Mouse (Mus musculus) Patski (cell line): Measurements from ENCODE around the gene Adamtsl1. TPM values are rescaled to one million over a fixed set of nuclear protein-coding genes. Genes with fewer than 3 reads are reported as not detected.

ENCODE experiments used
- ATAC-seq: fragments of 100-300 bp; one replicate; pipeline ENCODE4 v1.8.0; 2021
- CTCF ChIA-PET: fragments of 350-600 bp; sonication (Branson Sonifier 250); formaldehyde crosslinking; loops from one replicate; lab custom pipeline; 2022; ENCODE audit warnings: inconsistent platforms; lab: Charles Lee
- POLR2A ChIA-PET: fragments of 350-600 bp; sonication (Branson Sonifier 250); formaldehyde crosslinking; loops from one replicate; lab custom pipeline; 2022; ENCODE audit warnings: antibody characterized with exemption, inconsistent platforms; lab: Charles Lee
- DNase-seq: peaks from one replicate; pipeline ENCODE4 v3.0.0-alpha.2; 2011; ENCODE audit warnings: low read depth, low spot score
- H3K27me3 ChIP-seq: fragments of 371-371 bp; one replicate; pipeline ENCODE4 v1.5.1; 2021
- CTCF ChIP-seq: fragments of 100-300 bp; IDR thresholded peaks from one replicate; pipeline ENCODE4 v1.5.1; 2021
- in situ Hi-C: fragments of 300-500 bp; cut with MboI; formaldehyde crosslinking; loops from 3 replicates; pipeline ENCODE4 v1.11.1; 2018; ENCODE audit warnings: low pct_unique_long_range_greater_than_20kb, mixed read lengths
- polyA plus RNA-seq: library from polyadenylated mRNA; unstranded; gene quantifications from one replicate; pipeline ENCODE4 v1.2.3, GENCODE M21; 2021

Gene Adamtsl1
- polyA plus RNA-seq, 1 experiment from 2014 or later: not detected

- no peak for TF ChIP-seq CTCF
- DNase-seq: no peak
- POLR2A ChIA-PET: no interaction called here
- CTCF ChIA-PET: interaction anchor here (0.6 kb wide), 1 partner anchor 15 kb away, joined by 3 read pairs; no protein-coding TSS in a partner anchor
- ATAC-seq: no peak
- in situ Hi-C loops: no loop called here
- H3K27me3 ChIP-seq: no peaks in the 10 kb centered on the region
These were observed 835.4 kb downstream of the Adamtsl1 start for GRCm38 (mm10) chr4:86349341-86349740.

- ATAC-seq: no peak
- in situ Hi-C loops: no loop called here
- POLR2A ChIA-PET: no interaction called here
- CTCF ChIA-PET: no interaction called here
- no peak for DNase-seq
- TF ChIP-seq CTCF: no peak
- no peaks in the 10 kb centered on the region for H3K27me3 ChIP-seq
These were observed 838.1 kb downstream of the Adamtsl1 start for GRCm38 (mm10) chr4:86352121-86352520.

GRCm38 (mm10) chr4:86353550-86353949 lies 839.6 kb downstream of the Adamtsl1 start:
- TF ChIP-seq CTCF: no peak
- CTCF ChIA-PET: interaction anchor here (1.8 kb wide), 1 partner anchor 14 kb away, joined by 5 read pairs; no protein-coding TSS in a partner anchor
- POLR2A ChIA-PET: no interaction called here
- DNase-seq (no peak), ATAC-seq (no peak)
- in situ Hi-C loops: no loop called here
- no peaks in the 10 kb centered on the region for H3K27me3 ChIP-seq

- H3K27me3 ChIP-seq: no peaks in the 10 kb centered on the region
- DNase-seq (no peak), ATAC-seq (no peak)
- TF ChIP-seq CTCF: no peak
- in situ Hi-C loops: no loop called here
- ChIA-PET POLR2A (no interaction called here), CTCF (no interaction called here)
These were observed 845.4 kb downstream of the Adamtsl1 start for GRCm38 (mm10) chr4:86359398-86359797.

- CTCF ChIA-PET: interaction anchor here (2.0 kb wide), 1 partner anchor 15 kb away, joined by 5 read pairs; no protein-coding TSS in a partner anchor
- no peaks in the 10 kb centered on the region for H3K27me3 ChIP-seq
- POLR2A ChIA-PET: no interaction called here
- in situ Hi-C loops: no loop called here
- no peak for TF ChIP-seq CTCF
- DNase-seq (no peak), ATAC-seq (no peak)
These were observed 855.1 kb downstream of the Adamtsl1 start for GRCm38 (mm10) chr4:86369055-86369454.

GRCm38 (mm10) chr4:86373166-86373565 lies 859.2 kb downstream of the Adamtsl1 start:
- ChIA-PET CTCF (no interaction called here), POLR2A (no interaction called here)
- no peaks in the 10 kb centered on the region for H3K27me3 ChIP-seq
- in situ Hi-C loops: loop anchor here (10.0 kb wide), 1 partner anchor 62 kb away; no protein-coding TSS in a partner anchor
- ATAC-seq (no peak), DNase-seq (no peak)
- no peak for TF ChIP-seq CTCF

- ATAC-seq: no peak
- H3K27me3 ChIP-seq: no peaks in the 10 kb centered on the region
- ChIA-PET CTCF (interaction anchor here (1.2 kb wide), 1 partner anchor 16 kb away, joined by 3 read pairs; no protein-coding TSS in a partner anchor), POLR2A (no interaction called here)
- no peak for DNase-seq
- TF ChIP-seq CTCF: no peak
- in situ Hi-C loops: no loop called here
These were observed 869.2 kb downstream of the Adamtsl1 start for GRCm38 (mm10) chr4:86383124-86383523.

GRCm38 (mm10) chr4:86385121-86385520 lies 871.1 kb downstream of the Adamtsl1 start:
- POLR2A ChIA-PET: no interaction called here
- ATAC-seq (no peak), DNase-seq (no peak)
- CTCF ChIA-PET: no interaction called here
- in situ Hi-C loops: no loop called here
- TF ChIP-seq CTCF: no peak
- H3K27me3 ChIP-seq: no peaks in the 10 kb centered on the region

- ATAC-seq (no peak), DNase-seq (peak; percentile 2)
- ChIA-PET POLR2A (no interaction called here), CTCF (no interaction called here)
- no peak for TF ChIP-seq CTCF
- in situ Hi-C loops: no loop called here
- no peaks in the 10 kb centered on the region for H3K27me3 ChIP-seq
These were observed 874.5 kb downstream of the Adamtsl1 start for GRCm38 (mm10) chr4:86388430-86388829.

GRCm38 (mm10) chr4:86391176-86391575 lies 877.2 kb downstream of the Adamtsl1 start:
- TF ChIP-seq CTCF: no peak
- DNase-seq (no peak), ATAC-seq (no peak)
- H3K27me3 ChIP-seq: no peaks in the 10 kb centered on the region
- CTCF ChIA-PET: no interaction called here
- POLR2A ChIA-PET: no interaction called here
- in situ Hi-C loops: no loop called here

GRCm38 (mm10) chr4:86395636-86396035 lies 881.7 kb downstream of the Adamtsl1 start:
- no peak for TF ChIP-seq CTCF
- no peaks in the 10 kb centered on the region for H3K27me3 ChIP-seq
- ATAC-seq (no peak), DNase-seq (no peak)
- CTCF ChIA-PET: interaction anchor here (1.3 to 2.7 kb wide), 3 partner anchors 11 to 21 kb away, joined by 3 to 10 read pairs (median 4); no protein-coding TSS in a partner anchor
- POLR2A ChIA-PET: no interaction called here
- in situ Hi-C loops: no loop called here
